11 mouse cellular contexts compared by ENCODE assay signal in genomic region chr10:116397973-116398372, GRCm38 (mm10).
DNase-seq lines count a peak whose midpoint lies in the region; ATAC-seq and TF ChIP-seq lines count a peak whose summit lies in the region.
"Had no signal": no experiment of that assay in that cellular context is flagged by ENCODE, and none has a peak within 500 bp of the region (broad histone marks: within the 10 kb centered on the region; RNA-seq: fewer than 3 reads in every experiment).

No protein-coding gene starts in this region.

- peak overlapping the region; percentile 36; the same call in 1 of the 2 replicates for H3K4me2 ChIP-seq in intestine, embryonic 14.5 days (ENCODE audit: low read length)
- H3K4me2 ChIP-seq in intestine, postnatal 0 days (replicated peaks; ENCODE audit: low read depth): no peak overlapping the region
- H3K4me2 ChIP-seq in embryonic facial prominence, embryonic 13.5 days: peak overlapping the region; percentile 53
- H3K4me2 ChIP-seq in hindbrain, embryonic 14.5 days (replicated peaks): peak overlapping the region; percentile 36
- H3K4me2 ChIP-seq in midbrain, embryonic 13.5 days (replicated peaks): peak overlapping the region; percentile 32

- H3K9me3 ChIP-seq in intestine, embryonic 14.5 days (ENCODE audit: control insufficient read depth, low read length): no peaks in the 10 kb centered on the region
- H3K9me3 ChIP-seq in intestine, postnatal 0 days (ENCODE audit: control insufficient read depth): no peaks in the 10 kb centered on the region
- H3K9me3 ChIP-seq in embryonic facial prominence, embryonic 13.5 days: no peaks in the 10 kb centered on the region
- no peaks in the 10 kb centered on the region for H3K9me3 ChIP-seq in hindbrain, embryonic 14.5 days (ENCODE audit: control insufficient read depth, low read length)
- no peaks in the 10 kb centered on the region for H3K9me3 ChIP-seq in midbrain, embryonic 13.5 days

- H3K9ac ChIP-seq in intestine, embryonic 14.5 days (ENCODE audit: low read length): no peak overlapping the region
- no peak overlapping the region for H3K9ac ChIP-seq in intestine, postnatal 0 days (ENCODE audit: low read depth, low read length)
- no peak overlapping the region for H3K9ac ChIP-seq in embryonic facial prominence, embryonic 13.5 days
- no peak overlapping the region for H3K9ac ChIP-seq in hindbrain, embryonic 14.5 days
- H3K9ac ChIP-seq in midbrain, embryonic 13.5 days (replicated peaks): no peak overlapping the region

- ATAC-seq in intestine, embryonic 14.5 days (replicated peaks; ENCODE audit: low FRiP score, low TSS enrichment, low read depth): no peak
- ATAC-seq in intestine, postnatal 0 days: no peak
- ATAC-seq in embryonic facial prominence, embryonic 13.5 days (ENCODE audit: insufficient number of reproducible peaks, insufficient read depth, low FRiP score, low TSS enrichment, low read depth): no peak
- ATAC-seq in hindbrain, embryonic 14.5 days (ENCODE audit: low FRiP score): no peak
- no peak for ATAC-seq in midbrain, embryonic 13.5 days

- no peaks in the 10 kb centered on the region for H3K27me3 ChIP-seq in intestine, embryonic 14.5 days (replicated peaks; ENCODE audit: control insufficient read depth, insufficient read depth, low read length)
- H3K27me3 ChIP-seq in intestine, postnatal 0 days (replicated peaks; ENCODE audit: control insufficient read depth, insufficient read depth, low read length): no peaks in the 10 kb centered on the region
- H3K27me3 ChIP-seq in embryonic facial prominence, embryonic 13.5 days: no peaks in the 10 kb centered on the region
- H3K27me3 ChIP-seq in hindbrain, embryonic 14.5 days (ENCODE audit: control insufficient read depth, insufficient read depth, low read length): no peaks in the 10 kb centered on the region
- no peaks in the 10 kb centered on the region for H3K27me3 ChIP-seq in midbrain, embryonic 13.5 days

- no peak for DNase-seq in intestine, embryonic 14.5 days (ENCODE audit: low spot score)
- DNase-seq in hindbrain, embryonic 14.5 days (ENCODE audit: low spot score): no peak
- no peak for DNase-seq in layer of hippocampus, postnatal 25 days (ENCODE audit: extremely low spot score in 1 of 2, low spot score in 1 of 2)
- no peak for DNase-seq in adrenal gland, postnatal 14 days
- DNase-seq: adrenal gland, adult 8-10 months; cerebellum, adult 9-11 months; kidney, adult 8-10 months had no signal

- H3K27ac ChIP-seq in intestine, embryonic 14.5 days (ENCODE audit: low read depth): no peak overlapping the region
- no peak overlapping the region for H3K27ac ChIP-seq in intestine, postnatal 0 days (ENCODE audit: low read depth, low read length)
- H3K27ac ChIP-seq in embryonic facial prominence, embryonic 13.5 days: no peak overlapping the region
- H3K27ac ChIP-seq in hindbrain, embryonic 14.5 days: no peak overlapping the region
- no peak overlapping the region for H3K27ac ChIP-seq in midbrain, embryonic 13.5 days

- 47% methylated on average over 12 of the region's 12 CpGs for whole genome bisulfite sequencing in intestine, embryonic 14.5 days
- 52% methylated on average over 12 of the region's 12 CpGs for WGBS in intestine, postnatal 0 days
- 53% methylated on average over 12 of the region's 12 CpGs for WGBS in embryonic facial prominence, embryonic 13.5 days
- 58% methylated on average over 12 of the region's 12 CpGs for WGBS in hindbrain, embryonic 14.5 days
- WGBS in midbrain, embryonic 13.5 days: 57% methylated on average over 12 of the region's 12 CpGs

- no peak overlapping the region for H3K4me3 ChIP-seq in intestine, embryonic 14.5 days (ENCODE audit: low read depth, low read length)
- H3K4me3 ChIP-seq in intestine, postnatal 0 days (ENCODE audit: low read depth, low read length): no peak overlapping the region
- peak overlapping the region; percentile 24; the same call in 1 of the 2 replicates for H3K4me3 ChIP-seq in embryonic facial prominence, embryonic 13.5 days
- no peak overlapping the region for H3K4me3 ChIP-seq in hindbrain, embryonic 14.5 days (replicated peaks; ENCODE audit: low read length)
- no peak overlapping the region for H3K4me3 ChIP-seq in midbrain, embryonic 13.5 days (replicated peaks)

- no peaks in the 10 kb centered on the region for H3K4me1 ChIP-seq in intestine, embryonic 14.5 days (replicated peaks; ENCODE audit: control insufficient read depth, insufficient read depth, low read length)
- H3K4me1 ChIP-seq in intestine, postnatal 0 days (replicated peaks; ENCODE audit: control insufficient read depth, insufficient read depth, low read length): no peaks in the 10 kb centered on the region
- H3K4me1 ChIP-seq in embryonic facial prominence, embryonic 13.5 days: peaks cover 22% of the 10 kb centered on the region
- H3K4me1 ChIP-seq in hindbrain, embryonic 14.5 days (replicated peaks; ENCODE audit: control insufficient read depth, insufficient read depth, low read length): no peaks in the 10 kb centered on the region
- peaks cover 5% of the 10 kb centered on the region; the same call in 1 of the 2 replicates for H3K4me1 ChIP-seq in midbrain, embryonic 13.5 days (replicated peaks)

- no peak for TF ChIP-seq CTCF in intestine, postnatal 0 days (IDR thresholded peaks at IDR 0.05; ENCODE audit: low read depth)

- no peaks in the 10 kb centered on the region for H3K36me3 ChIP-seq in intestine, embryonic 14.5 days (ENCODE audit: control insufficient read depth, insufficient read depth, low read length)
- H3K36me3 ChIP-seq in intestine, postnatal 0 days (ENCODE audit: control insufficient read depth, insufficient read depth): no peaks in the 10 kb centered on the region
- no peaks in the 10 kb centered on the region for H3K36me3 ChIP-seq in embryonic facial prominence, embryonic 13.5 days
- no peaks in the 10 kb centered on the region for H3K36me3 ChIP-seq in hindbrain, embryonic 14.5 days (replicated peaks; ENCODE audit: control insufficient read depth, insufficient read depth)
- H3K36me3 ChIP-seq in midbrain, embryonic 13.5 days: no peaks in the 10 kb centered on the region
- H3K36me3 ChIP-seq: G1E had no signal
